Mouse (Mus musculus): ENCODE results near the gene Cytl1. TPM values are rescaled to one million over a fixed set of nuclear protein-coding genes. Genes with fewer than 3 reads are reported as not detected.

Cytl1 gene
- total RNA-seq (2021), result under 1 TPM; 0.92 to 0.93 TPM
- long read RNA-seq, experiment 1, partial matches to known transcripts, result 0 of 1 reads
- long read RNA-seq, experiment 1, other reads (novel, unspliced or antisense), result 0 of 1 reads
- long read RNA-seq, experiment 2, result 0 reads

DNA sequence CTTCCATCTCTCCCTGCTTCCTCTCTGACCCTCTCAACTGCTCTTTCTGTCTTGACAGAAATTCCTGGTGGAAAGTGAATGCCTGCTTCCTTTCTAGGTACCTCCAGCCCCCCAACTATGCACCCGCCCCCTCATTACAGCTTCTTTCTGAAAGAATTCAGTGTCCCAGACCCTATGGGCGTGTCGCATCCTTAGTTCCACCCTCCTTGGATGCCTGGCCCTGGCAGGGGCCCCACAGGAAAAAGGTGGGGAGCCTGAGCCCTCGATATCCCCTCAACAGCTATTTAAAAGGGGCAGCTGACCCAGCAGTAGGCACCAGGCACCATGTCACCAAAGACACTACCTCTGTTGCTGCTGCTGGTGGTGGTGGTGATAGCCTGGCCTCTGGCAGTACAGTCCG is at the start of gene Cytl1:
TSS of gene Cytl1 (plus strand) at position 296 of the 400 bp plus-strand sequence.
- DNase-seq, result no peak

DNA sequence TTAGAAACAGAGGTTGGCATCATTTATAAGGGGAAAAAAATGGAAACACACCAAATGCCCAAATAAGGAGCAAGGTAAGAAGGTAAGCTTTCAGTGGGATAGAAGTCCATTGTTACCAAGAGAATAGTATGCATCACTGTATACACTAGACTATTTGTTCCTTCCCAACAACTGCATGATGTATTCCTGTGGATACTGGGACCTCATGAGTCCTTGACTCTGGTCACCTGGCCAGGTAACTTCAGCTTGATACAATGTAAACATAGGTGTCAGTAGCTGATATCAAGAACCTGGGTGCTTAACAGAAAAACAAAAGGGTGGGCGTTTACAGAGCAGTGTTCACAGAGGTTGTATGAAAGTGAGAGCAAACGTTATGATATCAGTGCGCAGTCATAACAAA is 42.6 kb upstream of the Cytl1 start:
- no peak for DNase-seq

DNA sequence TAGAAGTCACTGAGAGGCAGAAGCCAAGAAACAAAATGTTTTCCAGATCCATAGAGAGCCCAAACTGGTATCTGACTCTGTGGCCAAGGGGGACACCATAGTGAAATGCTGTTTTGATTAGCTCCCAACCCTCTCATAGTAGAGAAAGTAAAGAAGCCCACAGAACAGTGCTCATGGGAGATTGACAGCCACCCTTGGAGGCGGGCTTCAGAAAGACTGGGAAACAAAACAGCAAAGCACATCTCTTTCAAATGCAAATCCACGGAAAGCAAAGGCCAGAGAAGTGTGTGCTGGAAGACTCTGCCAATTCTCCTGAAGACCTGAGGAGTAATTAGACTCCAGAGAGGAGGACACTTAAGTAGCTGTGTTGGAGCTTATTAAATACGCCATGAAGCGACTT is 39.5 kb upstream of the Cytl1 start:
- no peak for DNase-seq

DNA sequence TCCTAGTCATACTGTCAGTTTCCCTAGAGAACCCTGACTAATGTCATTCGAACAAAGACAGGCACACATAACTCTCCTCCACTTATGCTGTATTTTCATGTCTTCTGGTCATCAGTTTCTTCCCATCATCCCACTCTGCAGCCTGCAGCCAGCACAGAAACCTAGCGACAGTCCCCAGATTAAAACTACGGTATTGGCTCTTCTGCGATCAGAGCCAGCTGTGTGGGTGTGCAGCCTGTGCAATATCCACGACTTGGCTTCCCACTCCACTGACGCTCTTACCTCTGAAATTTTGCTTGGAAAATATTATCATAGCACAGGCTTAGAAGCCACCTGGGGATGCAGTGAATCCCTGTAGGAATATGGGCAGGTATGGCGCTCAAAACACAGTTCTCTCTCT is 38.0 kb upstream of the Cytl1 start:
- DNase-seq, result no peak

DNA sequence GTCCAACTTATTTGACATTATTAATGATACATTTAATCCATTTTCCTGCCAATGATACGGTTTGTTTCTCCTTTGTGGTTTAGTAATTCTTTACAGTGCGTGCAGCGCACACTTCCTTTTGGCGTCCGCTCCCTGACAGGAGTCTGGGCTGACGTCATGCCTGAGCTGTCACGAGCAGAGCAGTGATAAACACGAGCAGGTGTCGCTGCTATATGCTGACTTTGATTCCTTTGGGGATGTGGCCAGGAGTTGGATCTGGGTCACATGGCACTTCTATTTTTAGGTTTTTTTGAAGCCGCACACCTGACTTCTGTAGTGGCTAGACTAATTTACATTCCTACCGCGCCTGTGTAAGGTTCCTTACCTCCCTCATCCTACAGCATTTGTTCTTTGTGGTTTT is 35.6 kb upstream of the Cytl1 start:
- no peak for DNase-seq

DNA sequence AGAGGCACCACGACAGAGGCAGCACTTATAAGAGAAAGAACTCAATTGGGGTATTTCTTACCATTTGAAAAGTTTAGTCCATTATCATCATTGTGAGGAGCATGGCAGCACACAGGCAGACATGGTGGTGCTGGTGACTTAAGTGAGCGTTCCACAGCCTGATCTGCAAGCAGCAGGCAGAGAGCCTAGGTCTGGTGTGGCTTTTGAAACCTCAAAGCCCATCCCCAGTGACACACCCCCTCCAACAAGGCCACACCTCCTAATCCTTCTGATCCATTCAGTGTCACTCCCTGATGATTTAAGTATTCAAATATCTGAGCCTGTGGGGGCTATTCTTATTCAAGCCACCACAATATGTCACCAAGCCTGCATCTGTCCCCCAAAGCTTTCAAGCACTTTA is 30.4 kb upstream of the Cytl1 start:
- DNase-seq, result no peak

DNA sequence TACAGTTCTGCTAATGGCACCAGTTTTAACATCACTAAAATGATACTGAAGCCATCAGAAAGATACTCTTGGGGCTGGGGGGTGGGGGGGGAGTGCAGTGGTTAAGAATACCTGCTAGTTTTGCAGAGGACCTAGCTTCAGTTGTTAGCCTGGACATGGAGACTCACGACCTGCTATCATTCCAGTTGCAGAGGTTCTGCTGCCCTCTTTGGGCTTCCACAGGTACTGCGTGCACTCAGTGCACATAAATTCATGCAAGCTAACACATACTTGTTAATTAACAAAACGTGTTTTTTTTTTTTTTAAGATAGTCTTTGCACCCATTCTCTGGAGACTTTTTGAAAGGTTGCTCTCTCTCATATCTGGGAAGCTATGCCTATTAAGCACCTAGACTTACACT is 27.2 kb upstream of the Cytl1 start:
- DNase-seq, result no peak

DNA sequence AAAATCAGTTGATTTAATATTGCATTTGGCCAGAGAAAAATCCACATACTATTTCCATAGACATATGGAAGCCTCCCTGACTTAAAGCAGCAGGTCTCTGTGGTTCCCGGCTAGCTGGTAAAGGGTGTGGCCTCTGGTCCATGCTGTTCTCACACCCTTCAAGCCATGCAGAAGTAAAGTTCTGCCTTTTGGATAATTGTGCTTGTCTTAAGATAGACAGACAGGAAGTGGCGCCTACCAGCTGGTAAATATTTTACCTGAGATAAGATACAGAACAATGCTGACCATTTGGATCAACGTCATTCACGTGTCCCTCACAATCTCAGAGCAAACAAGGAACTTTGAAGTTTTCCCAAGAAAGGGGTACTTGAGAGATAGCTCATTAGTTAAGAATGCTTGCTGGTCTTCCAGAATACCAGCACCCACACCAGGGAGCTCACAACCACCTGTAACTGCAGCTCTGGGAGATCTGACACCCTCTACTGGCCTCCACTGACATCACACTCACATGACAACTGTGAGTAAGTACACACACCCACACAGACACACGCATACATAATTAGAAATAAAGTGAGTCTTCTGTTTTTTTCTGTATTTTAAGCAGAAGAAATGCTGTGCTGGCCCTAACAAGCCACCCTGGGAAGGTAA is 25.9 kb upstream of the Cytl1 start:
- no peak for DNase-seq

DNA sequence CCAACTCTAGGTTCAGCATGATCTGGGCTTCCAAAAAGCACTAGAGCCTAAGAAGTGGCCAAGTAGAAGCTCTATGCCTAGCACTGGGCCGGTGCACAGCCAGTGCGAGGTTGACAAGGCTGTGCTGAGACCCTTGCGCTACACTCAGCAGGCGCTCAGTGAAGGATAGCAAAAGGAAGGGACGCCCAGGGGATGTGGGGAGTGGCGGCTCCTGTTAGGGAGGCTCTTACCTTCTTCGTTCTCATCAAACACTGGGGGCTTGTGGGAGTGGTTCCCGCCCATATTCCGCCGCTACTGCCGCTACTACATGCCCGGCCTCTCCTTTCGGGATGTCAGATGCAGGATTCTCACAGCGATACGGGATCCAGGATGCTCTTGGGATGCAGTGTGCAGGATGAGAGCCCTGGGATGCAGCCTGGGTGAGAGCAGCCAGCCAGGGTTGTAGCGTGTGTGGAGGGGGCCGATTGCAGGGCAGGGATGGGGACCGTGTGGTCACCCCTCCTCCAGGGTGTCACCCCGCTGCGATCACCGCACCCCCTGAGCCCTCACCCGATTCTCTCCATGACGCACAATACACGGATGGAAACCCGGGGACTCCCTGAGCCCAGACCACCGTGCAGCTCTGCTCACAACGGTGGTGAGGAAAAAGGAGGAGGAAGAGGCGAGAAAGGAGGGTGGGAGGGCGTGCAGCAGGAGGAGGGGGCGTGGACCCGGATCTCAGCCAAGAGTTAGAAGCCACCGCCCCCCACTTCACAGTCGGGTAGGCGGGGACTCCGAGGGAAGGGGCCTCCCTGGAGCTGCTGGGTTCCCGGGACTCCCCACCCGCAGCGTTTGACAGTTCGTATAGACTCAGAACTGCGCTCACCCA is 18.6 kb upstream of the Cytl1 start, which contains the start of gene Stk32b:
TSS of gene Stk32b (minus strand) at position 667 of the 868 bp plus-strand sequence.
- DNase-seq, result no peak

DNA sequence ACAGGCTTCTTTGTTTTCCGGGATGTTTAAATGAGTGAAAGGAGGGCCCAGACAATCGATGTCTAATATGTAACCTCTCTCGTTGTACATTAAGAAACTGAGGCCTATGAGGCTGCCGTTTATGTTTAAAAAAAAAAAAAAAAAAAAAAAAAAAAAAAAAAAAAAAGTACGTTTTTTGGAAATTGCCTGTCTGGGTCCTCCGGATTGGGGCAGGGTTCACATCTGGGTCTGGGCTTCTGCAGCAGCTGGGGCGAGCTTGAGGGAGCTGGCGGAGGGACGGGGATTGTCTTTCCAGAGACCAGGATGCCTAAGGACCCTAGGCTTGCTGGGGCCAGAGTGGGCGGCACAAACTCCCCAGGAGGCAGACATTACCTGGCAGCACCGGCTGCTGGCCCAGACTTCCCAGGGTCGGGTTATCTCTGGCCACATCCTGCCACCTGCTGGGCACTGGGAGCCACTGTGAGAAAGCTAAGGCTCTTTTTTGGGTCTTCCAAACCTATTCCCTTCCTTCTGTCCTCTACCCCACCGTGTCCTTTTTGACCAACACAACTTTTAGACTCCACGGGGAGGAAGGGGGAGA is 17.8 kb upstream of the Cytl1 start:
- DNase-seq, result peak; percentile 40

DNA sequence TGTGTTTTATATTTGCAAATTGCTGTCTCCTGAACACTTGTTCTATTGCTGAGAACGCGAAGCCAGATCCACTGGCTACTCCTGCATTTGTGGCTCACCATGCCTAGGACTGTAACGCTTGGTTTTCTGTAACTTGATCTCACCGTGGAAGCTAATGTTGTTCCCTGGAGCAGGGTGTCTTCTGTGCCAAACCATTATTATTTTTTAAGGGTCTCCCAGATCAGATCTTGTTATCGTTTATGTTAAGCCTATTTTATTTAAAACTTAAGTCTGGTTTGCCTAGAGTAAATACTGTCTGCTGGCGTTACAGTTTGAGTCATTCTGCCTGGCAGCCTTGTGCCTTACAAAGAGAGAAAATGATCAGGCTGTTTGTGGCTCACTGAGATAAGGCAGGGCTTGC is 14.6 kb upstream of the Cytl1 start:
- no peak for DNase-seq

DNA sequence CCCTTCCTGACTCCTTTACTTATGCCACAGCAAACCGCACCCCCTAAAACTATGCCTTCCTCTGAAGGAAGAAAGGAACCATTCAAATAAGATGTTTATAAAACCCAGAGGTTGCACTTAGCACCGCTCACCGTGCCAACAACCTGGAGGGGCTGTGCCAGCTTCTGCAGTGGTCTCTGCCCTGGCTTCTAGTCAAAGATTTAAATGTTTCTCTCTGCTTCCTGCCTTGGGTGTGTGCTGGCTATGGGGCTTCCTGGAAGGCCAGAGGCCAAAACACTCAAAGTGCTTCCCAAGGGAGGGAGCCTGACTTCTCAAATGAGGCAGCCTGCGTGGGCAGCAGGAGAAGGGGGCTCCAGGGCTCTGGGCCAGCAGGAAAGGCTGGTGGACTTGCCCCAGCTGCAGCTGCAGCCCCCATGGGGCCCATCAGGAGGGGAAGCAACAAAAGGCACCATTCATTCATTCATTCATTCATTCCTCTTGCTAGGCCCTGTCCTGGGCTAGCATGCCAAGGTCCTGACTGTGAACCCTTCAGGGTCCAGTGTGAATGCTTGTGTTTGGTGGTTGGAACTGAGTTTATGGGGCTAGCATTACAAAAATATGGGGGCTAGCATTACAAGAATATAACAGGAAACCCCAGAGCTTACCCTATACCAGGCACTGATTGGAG is 10.0 kb upstream of the Cytl1 start:
- no peak for DNase-seq

DNA sequence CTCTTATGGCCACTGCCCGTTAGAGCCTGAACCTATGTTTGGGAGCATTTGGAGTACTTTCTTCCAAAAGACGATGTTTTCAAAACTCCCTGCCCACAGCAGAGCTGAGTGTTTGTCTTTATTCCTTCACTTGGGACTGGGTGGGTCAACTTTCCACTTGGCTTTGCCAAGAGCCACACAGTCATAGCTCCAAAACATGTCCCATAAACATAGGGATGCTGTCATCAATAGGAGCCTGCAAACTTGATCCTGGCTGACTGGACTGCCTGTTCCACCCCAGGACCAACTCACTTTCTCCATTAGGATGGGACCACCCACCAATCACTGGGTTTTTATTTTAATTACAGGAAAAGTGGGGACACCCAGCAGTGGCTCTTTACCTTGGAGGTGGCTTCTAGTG is 4.5 kb upstream of the Cytl1 start:
- no peak for DNase-seq

DNA sequence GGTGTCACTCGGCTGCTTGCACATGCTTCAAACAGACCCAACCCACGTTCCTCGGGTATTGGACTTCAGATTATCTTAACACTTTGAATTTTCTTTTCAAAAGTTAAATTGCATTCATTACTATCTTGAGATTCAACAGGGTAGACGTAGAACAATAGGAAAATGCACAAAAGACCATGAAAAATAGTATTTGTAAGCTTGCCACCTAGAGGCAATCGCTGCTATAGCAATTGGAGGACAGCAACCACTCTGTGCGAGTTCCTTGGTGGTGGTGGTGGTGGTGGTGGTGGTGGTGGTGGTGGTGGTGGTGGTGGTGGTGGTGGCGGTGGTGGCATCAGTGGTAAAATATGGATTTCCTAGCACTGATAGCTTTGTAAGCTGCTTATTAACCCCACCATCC is 894 bp downstream of the Cytl1 start:
- DNase-seq, result no peak

DNA sequence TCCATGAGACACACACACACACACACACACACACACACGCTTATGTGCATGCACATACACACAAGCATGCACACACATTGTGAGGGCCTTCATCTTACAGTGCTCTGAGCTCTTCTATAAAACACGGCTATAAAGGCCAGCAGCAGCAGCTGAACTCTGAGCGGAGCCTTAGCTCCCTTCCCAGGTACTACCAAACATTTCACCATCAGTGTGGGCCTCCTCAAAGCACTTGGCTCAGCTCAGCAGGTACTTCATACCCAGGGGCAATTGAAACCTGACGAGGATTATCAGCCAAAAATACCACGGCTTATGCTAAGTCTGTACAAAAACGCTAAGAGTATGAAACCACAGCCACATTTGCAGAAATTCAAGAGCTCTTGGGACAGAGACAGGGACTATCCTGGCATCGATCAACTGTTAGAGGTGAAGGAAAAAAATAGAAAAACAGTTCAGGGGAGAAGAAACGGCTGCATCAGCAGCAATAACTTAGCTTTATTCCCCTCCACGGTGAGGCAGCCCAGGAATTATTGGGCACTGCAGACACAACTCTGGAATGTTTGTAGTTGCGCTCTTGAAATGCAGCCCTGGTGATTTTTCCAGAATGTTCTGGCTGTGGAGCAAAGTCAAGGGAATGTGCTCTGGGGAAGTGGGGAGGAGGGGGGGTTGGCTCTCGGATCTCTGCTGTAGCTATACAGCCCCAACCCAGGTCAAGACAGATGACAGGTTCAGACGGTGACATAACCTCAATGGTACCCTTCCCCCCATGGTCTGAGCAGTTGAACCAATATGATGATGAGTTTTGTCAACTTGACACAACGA is 8.8 kb downstream of the Cytl1 start:
- no peak for DNase-seq

DNA sequence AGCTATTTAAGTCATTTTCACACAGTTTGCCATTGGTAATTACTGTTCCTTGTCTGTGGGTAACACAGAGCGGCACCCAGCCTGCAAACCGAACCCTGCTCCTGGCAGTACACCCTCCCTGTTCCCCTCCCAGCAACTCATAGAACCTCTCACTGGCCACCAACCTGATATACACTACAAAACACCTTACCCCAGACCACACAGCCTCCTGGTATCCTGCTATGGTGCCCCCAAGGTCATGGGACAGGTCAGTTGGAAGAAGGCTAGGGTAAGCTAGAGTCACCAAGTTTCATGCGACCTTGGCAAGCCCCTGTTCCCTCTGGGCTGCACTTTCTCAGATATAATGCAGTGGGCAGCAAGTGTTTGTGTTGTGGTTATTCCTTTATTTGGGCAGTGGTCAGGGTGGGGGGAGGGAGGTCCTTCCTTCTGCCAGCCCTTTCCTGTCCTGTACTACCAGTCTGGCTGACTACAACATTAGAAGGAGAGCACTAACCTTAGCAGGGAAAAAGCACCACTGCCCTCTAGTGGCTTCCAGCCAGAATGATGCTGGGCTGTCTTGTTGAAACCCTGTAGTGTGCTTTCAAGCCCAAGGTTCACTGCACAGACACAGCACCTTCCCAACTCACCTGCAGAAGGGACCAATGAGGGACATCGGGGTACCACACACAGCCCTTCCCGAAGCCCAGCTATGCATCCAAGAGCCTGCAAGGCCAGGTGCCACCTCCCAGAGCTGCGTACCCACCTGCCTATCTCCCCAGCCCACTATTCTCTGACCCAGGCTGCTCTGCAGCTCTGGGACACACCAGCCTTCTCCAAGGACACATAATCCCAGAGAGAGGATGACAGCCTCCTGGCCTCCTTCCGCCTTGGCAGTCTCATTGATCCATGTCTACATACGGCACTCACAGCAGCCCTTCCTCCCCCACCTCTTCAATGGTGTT is 17.0 kb downstream of the Cytl1 start:
- DNase-seq, result peak; percentile 70

DNA sequence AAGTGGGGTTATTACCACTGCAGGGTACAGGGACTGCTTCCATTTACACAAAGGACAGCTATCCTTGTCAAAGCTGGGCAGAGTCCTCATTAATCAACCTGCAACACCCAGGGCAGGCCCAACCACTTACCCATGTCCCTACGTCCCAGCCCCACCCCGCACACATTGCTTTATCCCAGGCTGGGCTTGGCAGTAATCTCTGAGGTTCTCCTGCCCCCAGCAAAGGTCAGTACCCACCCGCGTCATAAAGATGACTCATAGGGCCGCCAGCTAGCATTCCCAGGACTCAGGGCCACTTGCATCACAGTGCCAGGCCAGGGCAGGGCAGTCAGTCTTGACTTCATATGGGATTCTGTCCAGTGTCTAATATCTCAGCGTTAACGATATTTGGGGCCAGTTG is 18.0 kb downstream of the Cytl1 start:
- no peak for DNase-seq

DNA sequence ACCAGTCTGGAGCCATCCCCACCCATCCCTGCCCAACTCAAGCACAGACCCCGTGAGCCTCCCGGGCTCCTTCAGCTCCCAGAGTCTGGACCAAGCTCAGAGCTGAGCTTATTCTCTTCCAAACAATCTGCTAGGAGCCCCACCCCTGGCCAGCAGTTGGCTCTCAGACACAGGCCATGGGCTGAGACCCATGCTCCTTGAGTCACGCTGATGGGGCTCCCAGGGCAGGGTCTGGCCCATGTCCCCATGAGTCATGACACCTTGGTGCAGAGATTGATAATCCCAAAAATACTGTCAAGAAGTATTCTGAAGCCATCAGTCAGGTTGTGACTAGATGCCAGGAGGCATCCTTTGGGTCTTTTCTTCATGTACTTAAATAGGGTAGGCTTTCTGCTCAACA is 26.7 kb downstream of the Cytl1 start:
- no peak for DNase-seq

DNA sequence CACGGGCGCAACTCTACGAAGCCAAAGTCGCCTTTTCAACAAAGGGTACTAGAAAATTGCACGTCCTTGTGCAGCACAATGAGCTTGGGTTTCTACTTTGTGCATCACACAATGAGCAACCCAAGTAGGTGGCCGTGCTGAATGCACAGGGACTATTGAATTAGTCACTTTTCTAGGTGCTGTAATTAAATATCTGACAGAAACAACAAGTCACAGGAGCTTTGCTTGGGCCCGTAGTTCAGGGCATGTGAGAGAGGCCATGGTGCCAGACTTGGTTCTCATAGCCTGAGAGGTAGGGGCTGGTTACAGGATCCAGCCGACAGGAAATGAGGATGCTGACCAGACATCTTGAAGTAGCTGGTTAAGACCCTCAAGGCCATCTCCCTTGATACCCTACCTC is 30.5 kb downstream of the Cytl1 start:
- DNase-seq, result no peak

DNA sequence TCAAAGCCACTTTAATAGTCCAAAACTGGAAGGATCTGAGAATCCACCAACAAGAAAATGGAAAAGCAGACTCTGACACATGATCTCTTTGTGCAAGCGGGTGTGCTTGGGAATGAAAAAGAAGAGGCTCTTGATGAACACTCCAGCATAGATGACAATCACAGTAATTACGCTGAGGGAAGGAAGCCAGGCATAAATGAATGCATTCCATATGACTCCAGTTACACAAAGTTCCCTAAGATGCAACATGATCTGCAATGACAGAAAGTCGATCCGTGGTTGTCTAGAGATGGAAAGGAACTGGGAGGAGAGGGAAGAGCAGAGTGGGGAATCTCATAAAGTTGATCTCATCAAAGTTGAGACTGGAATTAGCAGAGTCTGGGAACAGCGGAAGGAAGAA is 31.9 kb downstream of the Cytl1 start:
- no peak for DNase-seq

DNA sequence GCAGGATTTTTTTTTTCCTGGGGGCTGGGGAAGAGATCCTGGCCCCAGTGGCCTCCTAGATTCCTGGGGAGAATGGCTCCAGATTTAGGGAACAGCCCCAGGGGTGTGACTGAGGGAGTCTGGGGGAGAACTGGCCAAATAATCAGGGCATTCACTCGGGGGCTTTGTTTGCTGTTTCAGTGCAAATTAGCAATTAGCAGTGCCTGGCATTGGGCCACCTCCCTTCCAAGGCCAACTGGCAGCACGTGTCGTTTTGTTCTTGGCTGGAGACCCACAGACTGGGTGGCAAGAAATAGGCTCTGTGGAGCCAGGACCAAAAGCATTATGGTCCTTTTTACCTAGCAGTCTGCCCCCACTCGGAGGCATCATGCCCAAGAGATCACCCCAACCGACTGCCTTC is 33.7 kb downstream of the Cytl1 start:
- DNase-seq, result no peak
